Mouse (Mus musculus) macrophage (primary cell): Measurements from ENCODE around the gene 2010111I01Rik. TPM values are rescaled to one million over a fixed set of nuclear protein-coding genes. Genes with fewer than 3 reads are reported as not detected.

ENCODE experiments used
- H3K27ac ChIP-seq: fragments of 350-480 bp; formaldehyde crosslinking; 2 replicates; pipeline ENCODE4 v1.9.0; 2021
- H3K36me3 ChIP-seq: fragments of 350-480 bp; formaldehyde crosslinking; 2 replicates; pipeline ENCODE4 v1.9.0; 2021; ENCODE audit errors: inconsistent target
- H3K4me3 ChIP-seq: fragments of 350-480 bp; formaldehyde crosslinking; 2 replicates; pipeline ENCODE4 v1.9.0; 2021; ENCODE audit errors: inconsistent target
- H3K79me2 ChIP-seq: fragments of 350-480 bp; formaldehyde crosslinking; 2 replicates; pipeline ENCODE4 v1.9.0; 2021; ENCODE audit errors: inconsistent target
- WGBS: methylation state at CpG from one replicate; pipeline ENCODE4 v1.1.7; 2026; ENCODE audit warnings: inconsistent platforms; ENCODE audit not compliant: missing documents; 5-methylcytosine and 5-hydroxymethylcytosine counted together
- polyA plus RNA-seq: library from polyadenylated mRNA; stranded (reverse); fragments of 250-400 nt; gene quantifications from 3 replicates; pipeline ENCODE4 v1.2.4, GENCODE M21; 2018; ENCODE audit warnings: inconsistent platforms

Gene 2010111I01Rik
- polyA plus RNA-seq, 1 experiment from 2014 or later: 59.3 TPM

- Histone ChIP-seq H3K36me3 (no peaks in the 10 kb centered on the region), H3K27ac (no peak overlapping the region), H3K4me3 (no peak overlapping the region), H3K79me2 (no peaks in the 10 kb centered on the region)
- WGBS: 90% methylated on average over 7 of the region's 7 CpGs
Measured at GRCm38 (mm10) chr13:63317681-63318104, 353.0 kb downstream of the 2010111I01Rik start.

GRCm38 (mm10) chr13:63319814-63320213 is 355.1 kb downstream of the 2010111I01Rik start:
- 95% methylated on average over 6 of the region's 7 CpGs for WGBS
- Histone ChIP-seq H3K79me2 (no peaks in the 10 kb centered on the region), H3K4me3 (no peak overlapping the region), H3K36me3 (no peaks in the 10 kb centered on the region), H3K27ac (no peak overlapping the region)

GRCm38 (mm10) chr13:63321689-63322088 is 357.0 kb downstream of the 2010111I01Rik start:
- WGBS: 89% methylated on average over 5 of the region's 5 CpGs
- Histone ChIP-seq H3K79me2 (no peaks in the 10 kb centered on the region), H3K36me3 (no peaks in the 10 kb centered on the region), H3K4me3 (no peak overlapping the region), H3K27ac (no peak overlapping the region)

- H3K79me2 ChIP-seq: no peaks in the 10 kb centered on the region
- WGBS: 94% methylated on average over 6 of the region's 6 CpGs
Measured at GRCm38 (mm10) chr13:63322756-63323155, 358.1 kb downstream of the 2010111I01Rik start.

GRCm38 (mm10) chr13:63323286-63324075 is 358.8 kb downstream of the 2010111I01Rik start:
- whole genome bisulfite sequencing: 86% methylated on average over 9 of the region's 9 CpGs
- Histone ChIP-seq H3K36me3 (no peaks in the 10 kb centered on the region), H3K79me2 (no peaks in the 10 kb centered on the region), H3K4me3 (no peak overlapping the region), H3K27ac (no peak overlapping the region)

More at GRCm38 (mm10) chr13:63322756-63323155, 358.1 kb downstream of the 2010111I01Rik start:
- Histone ChIP-seq H3K4me3 (no peak overlapping the region), H3K27ac (no peak overlapping the region), H3K36me3 (no peaks in the 10 kb centered on the region)

GRCm38 (mm10) chr13:63324311-63324710 is 359.6 kb downstream of the 2010111I01Rik start:
- no peaks in the 10 kb centered on the region for H3K36me3 ChIP-seq
- H3K4me3 ChIP-seq: no peak overlapping the region
- no peak overlapping the region for H3K27ac ChIP-seq
- H3K79me2 ChIP-seq: no peaks in the 10 kb centered on the region
- 88% methylated on average over 3 of the region's 3 CpGs for WGBS

GRCm38 (mm10) chr13:63324978-63325848 is 360.5 kb downstream of the 2010111I01Rik start:
- WGBS: 67% methylated on average over 9 of the region's 10 CpGs
- Histone ChIP-seq H3K4me3 (no peak overlapping the region), H3K79me2 (no peaks in the 10 kb centered on the region)

GRCm38 (mm10) chr13:63326015-63326414 is 361.3 kb downstream of the 2010111I01Rik start:
- Histone ChIP-seq H3K79me2 (no peaks in the 10 kb centered on the region), H3K27ac (no peak overlapping the region), H3K4me3 (no peak overlapping the region), H3K36me3 (no peaks in the 10 kb centered on the region)
- 100% methylated on average over 2 of the region's 2 CpGs for WGBS

More at GRCm38 (mm10) chr13:63324978-63325848, 360.5 kb downstream of the 2010111I01Rik start:
- H3K36me3 ChIP-seq: no peaks in the 10 kb centered on the region
- no peak overlapping the region for H3K27ac ChIP-seq

- 87% methylated on average over 9 of the region's 9 CpGs for WGBS
- Histone ChIP-seq H3K79me2 (no peaks in the 10 kb centered on the region), H3K4me3 (no peak overlapping the region), H3K36me3 (no peaks in the 10 kb centered on the region), H3K27ac (no peak overlapping the region)
Measured at GRCm38 (mm10) chr13:63330236-63330860, 365.7 kb downstream of the 2010111I01Rik start.

GRCm38 (mm10) chr13:63331379-63331778 is 366.7 kb downstream of the 2010111I01Rik start:
- 66% methylated on average over 4 of the region's 4 CpGs for WGBS
- Histone ChIP-seq H3K79me2 (no peaks in the 10 kb centered on the region), H3K27ac (no peak overlapping the region), H3K36me3 (no peaks in the 10 kb centered on the region), H3K4me3 (no peak overlapping the region)

GRCm38 (mm10) chr13:63332576-63333300 is 368.0 kb downstream of the 2010111I01Rik start:
- Histone ChIP-seq H3K79me2 (no peaks in the 10 kb centered on the region), H3K36me3 (no peaks in the 10 kb centered on the region), H3K4me3 (no peak overlapping the region), H3K27ac (no peak overlapping the region)
- 58% methylated on average over 4 of the region's 4 CpGs for WGBS

- H3K79me2 ChIP-seq: no peaks in the 10 kb centered on the region
- WGBS: 88% methylated on average over 4 of the region's 4 CpGs
Measured at GRCm38 (mm10) chr13:63335421-63336134, 370.9 kb downstream of the 2010111I01Rik start.

GRCm38 (mm10) chr13:63336335-63336734 is 371.6 kb downstream of the 2010111I01Rik start:
- Histone ChIP-seq H3K4me3 (no peak overlapping the region), H3K36me3 (no peaks in the 10 kb centered on the region), H3K27ac (no peak overlapping the region), H3K79me2 (no peaks in the 10 kb centered on the region)
- WGBS: 89% methylated on average over 7 of the region's 7 CpGs

More at GRCm38 (mm10) chr13:63335421-63336134, 370.9 kb downstream of the 2010111I01Rik start:
- H3K4me3 ChIP-seq: no peak overlapping the region
- no peak overlapping the region for H3K27ac ChIP-seq
- no peaks in the 10 kb centered on the region for H3K36me3 ChIP-seq
